Mouse (Mus musculus) thymus, postnatal 10 days (tissue): ENCODE data around the gene Chd4.
"Not testable (repeated sequence)": the region's sequence is repeated elsewhere in the genome, so short reads cannot be mapped to it uniquely, and the experiment has no call there.

Experiments used
- DNase-seq, 2 experiments: peaks; one replicate each; pipeline ENCODE4 v3.0.0; 2021; ENCODE audit warnings: low spot score in 2 of 2

Gene Chd4

GRCm38 (mm10) chr6:125160558-125160853 lies 64.7 kb downstream of the Chd4 start:
- no peak for DNase-seq

- DNase-seq = no peak
Measured at GRCm38 (mm10) chr6:125160854-125161760, 65.3 kb downstream of the Chd4 start.

GRCm38 (mm10) chr6:125161971-125162370 lies 66.2 kb downstream of the Chd4 start:
- peak; percentile 64 to 83 for DNase-seq

GRCm38 (mm10) chr6:125162615-125163305 lies 67.0 kb downstream of the Chd4 start:
- not testable (repeated sequence) for DNase-seq

GRCm38 (mm10) chr6:125163801-125164657 lies 68.2 kb downstream of the Chd4 start:
- DNase-seq = no peak

- DNase-seq = peak; percentile 59 to 62
Measured at GRCm38 (mm10) chr6:125164672-125165327, 69.0 kb downstream of the Chd4 start.

- peak; percentile 97 for DNase-seq
Measured at GRCm38 (mm10) chr6:125165328-125165891, 69.6 kb downstream of the Chd4 start.

- DNase-seq = no peak
Measured at GRCm38 (mm10) chr6:125166051-125166751, 70.4 kb downstream of the Chd4 start, which contains the start of gene Gapdh. Gene Gapdh, minus strand, starts transcription at chr6:125166467.

GRCm38 (mm10) chr6:125166861-125167650 lies 71.3 kb downstream of the Chd4 start:
- DNase-seq = no peak

- no peak for DNase-seq
Measured at GRCm38 (mm10) chr6:125168086-125168485, 72.3 kb downstream of the Chd4 start.

- no peak for DNase-seq
Measured at GRCm38 (mm10) chr6:125170194-125170593, 74.4 kb downstream of the Chd4 start.

- DNase-seq = no peak
Measured at GRCm38 (mm10) chr6:125172474-125172873, 76.7 kb downstream of the Chd4 start.

- no peak for DNase-seq
Measured at GRCm38 (mm10) chr6:125173256-125173655, 77.5 kb downstream of the Chd4 start.

GRCm38 (mm10) chr6:125175469-125175868 lies 79.7 kb downstream of the Chd4 start:
- DNase-seq = no peak

- DNase-seq = no peak
Measured at GRCm38 (mm10) chr6:125179601-125180000, 83.8 kb downstream of the Chd4 start.
